Mouse (Mus musculus) limb, embryonic 14.5 days (tissue): ENCODE data around the gene Irf2. TPM values are rescaled to one million over a fixed set of nuclear protein-coding genes. Genes with fewer than 3 reads are reported as not detected.

ENCODE experiments used
- ATAC-seq: fragments of 200-750 bp; cut with Nextera tagmentation; 2 replicates; pipeline ENCODE4 v1.8.0; 2017; ENCODE audit warnings: low read depth, moderate number of reproducible peaks, moderate TSS enrichment; ENCODE audit not compliant: low FRiP score
- DNase-seq: peaks from one replicate; pipeline ENCODE4 v3.0.0-alpha.2; 2015; ENCODE audit warnings: low spot score
- H3K27ac ChIP-seq: fragments of 300-500 bp; sonication (generic); replicated peaks from 2 replicates; pipeline ENCODE4 v1.5.1; 2014; ENCODE audit warnings: low read depth, mild to moderate bottlenecking, low read length, moderate library complexity, mixed read lengths
- H3K27me3 ChIP-seq: fragments of 300-500 bp; sonication (generic); 2 replicates; pipeline ENCODE4 v1.6.1; 2014; ENCODE audit warnings: low read length, mixed read lengths; ENCODE audit not compliant: control insufficient read depth, insufficient read depth
- H3K36me3 ChIP-seq: fragments of 300-500 bp; sonication (generic); 2 replicates; pipeline ENCODE4 v1.6.1; 2014; ENCODE audit warnings: mild to moderate bottlenecking, low read length, moderate library complexity, mixed read lengths; ENCODE audit not compliant: control insufficient read depth, insufficient read depth
- H3K4me1 ChIP-seq: fragments of 300-500 bp; sonication (generic); 2 replicates; pipeline ENCODE4 v1.6.1; 2014; ENCODE audit warnings: antibody characterized with exemption, low read length, mixed read lengths; ENCODE audit not compliant: control insufficient read depth, insufficient read depth
- H3K4me2 ChIP-seq: fragments of 300-500 bp; sonication (generic); replicated peaks from 2 replicates; pipeline ENCODE4 v1.6.1; 2014; ENCODE audit warnings: low read depth, mild to moderate bottlenecking, low read length, moderate library complexity; ENCODE audit not compliant: severe bottlenecking
- H3K4me3 ChIP-seq: fragments of 300-500 bp; sonication (generic); replicated peaks from 2 replicates; pipeline ENCODE4 v1.5.1; 2014; ENCODE audit warnings: low read length
- H3K9ac ChIP-seq: fragments of 300-500 bp; sonication (generic); 2 replicates; pipeline ENCODE4 v1.6.1; 2014; ENCODE audit warnings: mild to moderate bottlenecking, low read depth, low read length, moderate library complexity; ENCODE audit not compliant: severe bottlenecking
- H3K9me3 ChIP-seq: fragments of 300-500 bp; sonication (generic); 2 replicates; pipeline ENCODE4 v1.6.1; 2016; ENCODE audit warnings: low read length; ENCODE audit not compliant: control insufficient read depth
- POLR2A ChIP-seq: fragments of 200-500 bp; IDR thresholded peaks from 2 replicates; pipeline ENCODE4 v1.8.0; 2012; ENCODE audit warnings: inconsistent platforms, mild to moderate bottlenecking, moderate library complexity, borderline replicate concordance; ENCODE audit not compliant: insufficient read depth, insufficient read length; ENCODE audit errors: extremely low read depth
- WGBS: fragments of 180-500 bp; shearing (Covaris S2); extraction: QIAGEN DNeasy Blood & Tissue Kit; methylation state at CpG from one replicate; pipeline ENCODE4 v1.1.7; 2014; 5-methylcytosine and 5-hydroxymethylcytosine counted together
- polyA plus RNA-seq, 2 experiments: library from polyadenylated mRNA; depleted of rRNA in 1 of 2; stranded (reverse) in 1 of 2; unstranded in 1 of 2; fragments of >200 nt; fragmentation: Nextera tagmentation in 1 of 2; extraction: Ambion mirVana in 1 of 2; gene quantifications; 2 replicates each; pipeline versions ENCODE4 v1.2.1 to v1.2.3; 2012 to 2014

Irf2 gene
- polyA plus RNA-seq, 2 experiments = 15.1 to 16.8 TPM

DNA sequence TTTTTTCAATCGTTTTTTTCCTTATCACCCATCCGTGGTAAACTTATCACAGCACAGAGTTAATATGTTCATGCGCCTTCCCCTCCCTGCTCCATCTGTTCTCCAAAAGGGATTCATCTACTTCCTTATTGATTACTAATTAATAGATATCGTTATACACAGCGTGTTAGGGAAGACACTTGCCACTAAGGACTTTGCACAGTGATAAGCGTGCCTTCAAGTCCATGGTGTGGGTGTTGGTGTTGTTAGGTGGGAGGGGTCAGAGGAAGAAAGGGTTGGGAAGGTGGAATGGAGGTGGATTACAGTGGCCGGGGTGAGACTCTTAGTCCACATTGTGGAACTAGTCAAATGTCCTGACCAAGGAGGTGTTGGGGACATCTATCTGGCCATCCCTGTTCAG is 21.2 kb downstream of the Irf2 start:
- ATAC-seq (no peak), DNase-seq (no peak)
- WGBS = 95% methylated on average over 7 of the region's 7 CpGs
- no peak overlapping the region for H3K27ac ChIP-seq
- no peak for TF ChIP-seq POLR2A
- no peaks in the 10 kb centered on the region for H3K36me3 ChIP-seq
- H3K4me3 ChIP-seq = no peak overlapping the region
- H3K9me3 ChIP-seq = no peaks in the 10 kb centered on the region
- no peak overlapping the region for H3K4me2 ChIP-seq
- H3K27me3 ChIP-seq = no peaks in the 10 kb centered on the region
- no peak overlapping the region for H3K9ac ChIP-seq
- no peaks in the 10 kb centered on the region for H3K4me1 ChIP-seq

DNA sequence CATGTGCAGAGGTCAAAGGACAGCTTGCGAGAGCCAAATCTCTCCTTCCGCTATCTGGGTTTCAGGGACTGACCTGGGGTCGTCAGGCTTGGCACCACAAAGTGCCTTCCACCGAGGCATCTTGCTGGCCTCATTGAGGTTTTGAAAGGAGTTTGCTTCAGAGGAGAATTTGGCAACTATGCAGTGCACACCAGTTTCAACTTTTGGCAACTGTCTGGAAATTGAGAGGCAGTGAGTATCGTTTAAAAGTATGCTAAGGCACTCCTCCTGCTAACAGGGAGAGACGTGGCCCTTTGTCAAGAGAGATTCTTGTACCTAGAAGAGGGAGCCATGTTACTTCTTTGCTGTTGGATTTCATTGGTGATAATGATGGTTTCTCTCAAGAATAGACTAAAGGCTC is 21.9 kb downstream of the Irf2 start:
- DNase-seq (no peak), ATAC-seq (no peak)
- Histone ChIP-seq H3K36me3 (no peaks in the 10 kb centered on the region), H3K4me3 (no peak overlapping the region), H3K9me3 (no peaks in the 10 kb centered on the region), H3K27ac (no peak overlapping the region), H3K4me1 (no peaks in the 10 kb centered on the region), H3K27me3 (no peaks in the 10 kb centered on the region), H3K4me2 (no peak overlapping the region), H3K9ac (no peak overlapping the region)
- TF ChIP-seq POLR2A = no peak
- 80% methylated on average over 6 of the region's 6 CpGs for WGBS

DNA sequence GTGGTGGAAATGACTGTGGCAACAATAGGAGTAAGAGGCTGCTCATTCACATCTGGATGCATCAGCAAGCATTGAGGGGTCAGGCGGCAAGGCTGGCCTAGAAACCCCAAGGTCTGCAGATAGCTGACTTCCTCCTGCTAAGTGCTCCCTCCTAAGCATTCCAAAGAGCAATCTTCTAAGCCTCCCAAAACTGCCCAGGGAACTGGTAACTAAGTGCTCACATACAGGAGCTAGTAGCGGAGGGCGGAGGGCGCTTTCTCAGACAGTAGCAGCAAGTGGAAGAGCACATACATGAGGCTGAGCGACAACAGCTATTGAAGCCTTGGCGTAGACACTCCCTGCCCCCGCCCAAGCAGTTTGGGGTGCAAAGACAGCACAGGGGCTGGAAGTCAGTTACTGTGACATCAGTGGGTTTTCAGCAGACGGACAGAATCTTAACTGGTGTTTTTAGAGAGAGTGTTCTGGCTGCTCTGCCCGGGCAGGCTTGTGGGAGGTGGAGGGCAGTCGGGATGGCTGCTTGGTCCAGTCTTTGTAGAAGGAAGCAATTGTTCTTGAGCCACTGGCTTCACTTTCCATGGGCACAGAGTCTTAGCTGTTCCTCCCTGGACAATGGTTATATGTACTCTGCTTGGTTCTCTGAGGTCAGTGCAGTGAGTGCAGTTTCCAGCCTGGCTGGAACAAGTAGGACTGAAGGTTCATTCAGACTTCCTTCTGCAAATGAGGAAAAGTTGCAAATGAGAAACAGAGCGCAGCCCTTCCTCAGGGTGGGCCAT is 30.1 kb downstream of the Irf2 start:
- Histone ChIP-seq H3K36me3 (no peaks in the 10 kb centered on the region; the same call in 1 of the 2 replicates), H3K4me2 (no peak overlapping the region), H3K27ac (peak overlapping the region; percentile 28; the same call in 1 of the 2 replicates), H3K9me3 (no peaks in the 10 kb centered on the region), H3K27me3 (no peaks in the 10 kb centered on the region), H3K9ac (no peak overlapping the region), H3K4me3 (no peak overlapping the region), H3K4me1 (no peaks in the 10 kb centered on the region; the same call in 1 of the 2 replicates)
- DNase-seq (no peak), ATAC-seq (no peak)
- TF ChIP-seq POLR2A = no peak
- 62% methylated on average over 11 of the region's 11 CpGs for WGBS

DNA sequence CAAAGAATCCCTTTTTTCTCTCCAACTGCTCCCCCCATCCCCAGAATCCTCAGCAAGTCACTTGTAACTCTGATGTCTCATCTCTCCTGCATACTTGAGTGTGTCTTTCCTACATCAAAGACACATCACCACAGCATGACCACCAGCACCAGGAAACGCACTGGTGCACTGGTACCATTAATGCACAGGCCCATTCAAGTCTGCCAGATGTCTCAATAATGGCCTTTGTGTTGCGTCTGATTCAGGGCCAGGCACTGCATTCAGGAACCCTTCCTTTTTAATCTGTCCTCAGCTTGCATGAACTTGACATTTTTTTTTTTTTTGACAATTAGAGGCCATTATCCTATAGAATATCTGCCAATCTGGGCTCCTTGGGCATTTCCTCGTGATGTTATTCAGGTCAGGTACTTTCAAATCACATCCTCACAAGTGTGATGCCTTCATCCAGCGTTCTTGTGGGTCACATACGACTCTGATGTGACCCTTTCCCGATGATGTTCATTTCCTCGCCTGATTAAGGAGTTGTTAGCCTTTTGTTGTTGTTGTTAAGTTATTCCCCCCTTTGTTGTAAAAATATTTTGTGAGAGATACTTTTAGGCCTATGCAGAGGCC is 31.5 kb downstream of the Irf2 start:
- Histone ChIP-seq H3K4me1 (no peaks in the 10 kb centered on the region; the same call in 1 of the 2 replicates), H3K4me2 (no peak overlapping the region), H3K27me3 (no peaks in the 10 kb centered on the region), H3K27ac (no peak overlapping the region), H3K9ac (no peak overlapping the region), H3K9me3 (no peaks in the 10 kb centered on the region), H3K36me3 (no peaks in the 10 kb centered on the region; the same call in 1 of the 2 replicates), H3K4me3 (no peak overlapping the region)
- no peak for TF ChIP-seq POLR2A
- DNase-seq (no peak), ATAC-seq (no peak)
- 76% methylated on average over 7 of the region's 7 CpGs for WGBS

DNA sequence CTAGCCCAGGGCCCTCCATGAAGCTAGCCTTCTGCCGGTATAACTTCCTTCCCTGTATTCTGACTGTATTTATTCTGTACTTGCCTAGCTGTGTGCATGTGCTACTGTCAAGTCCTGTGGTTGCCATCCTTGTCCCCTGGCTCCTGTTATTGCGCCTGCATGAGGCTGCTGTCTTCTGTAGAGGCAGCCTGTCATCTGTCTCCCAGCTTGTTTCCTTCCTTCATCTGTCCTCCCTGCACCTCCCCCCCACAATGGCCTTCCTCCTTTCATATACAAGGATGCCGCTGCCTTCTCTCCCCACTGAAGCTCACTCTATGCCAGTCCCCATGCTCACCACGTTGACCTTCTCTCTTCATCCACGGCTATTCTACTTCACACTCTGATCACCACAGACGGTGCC is 33.3 kb downstream of the Irf2 start:
- no peak overlapping the region for H3K4me2 ChIP-seq
- 92% methylated on average over 6 of the region's 6 CpGs for WGBS
- H3K27ac ChIP-seq = no peak overlapping the region
- no peaks in the 10 kb centered on the region for H3K27me3 ChIP-seq
- ATAC-seq = no peak
- H3K4me3 ChIP-seq = no peak overlapping the region
- no peak for TF ChIP-seq POLR2A
- H3K4me1 ChIP-seq = no peaks in the 10 kb centered on the region; the same call in 1 of the 2 replicates
- H3K9ac ChIP-seq = no peak overlapping the region
- no peaks in the 10 kb centered on the region; the same call in 1 of the 2 replicates for H3K36me3 ChIP-seq
- no peak for DNase-seq
- H3K9me3 ChIP-seq = no peaks in the 10 kb centered on the region
